Mouse (Mus musculus) heart, embryonic 11.5 days (tissue): ENCODE results near the gene Tox3. TPM values are rescaled to one million over a fixed set of nuclear protein-coding genes. Genes with fewer than 3 reads are reported as not detected.

Experiments used
- ATAC-seq: fragments of 200-750 bp; cut with Nextera tagmentation; replicated peaks from 2 replicates; pipeline ENCODE4 v1.8.0; 2017; ENCODE audit warnings: moderate library complexity; ENCODE audit not compliant: insufficient number of reproducible peaks, low FRiP score, low TSS enrichment
- H3K27ac ChIP-seq: fragments of 300-500 bp; sonication (generic); 2 replicates; pipeline ENCODE4 v1.5.1; 2014; ENCODE audit warnings: mild to moderate bottlenecking, low read depth, low read length
- H3K27me3 ChIP-seq: fragments of 300-500 bp; sonication (generic); 2 replicates; pipeline ENCODE4 v1.6.1; 2014; ENCODE audit warnings: mild to moderate bottlenecking, low read length, mixed read lengths; ENCODE audit not compliant: control insufficient read depth, insufficient read depth
- H3K36me3 ChIP-seq: fragments of 300-500 bp; sonication (generic); 2 replicates; pipeline ENCODE4 v1.6.1; 2014; ENCODE audit warnings: mild to moderate bottlenecking, low read length, moderate library complexity, mixed read lengths; ENCODE audit not compliant: control insufficient read depth, insufficient read depth
- H3K4me1 ChIP-seq: fragments of 300-500 bp; sonication (generic); 2 replicates; pipeline ENCODE4 v1.6.1; 2014; ENCODE audit warnings: low read length; ENCODE audit not compliant: control insufficient read depth, insufficient read depth
- H3K4me2 ChIP-seq: fragments of 300-500 bp; sonication (generic); 2 replicates; pipeline ENCODE4 v1.6.1; 2014; ENCODE audit warnings: mild to moderate bottlenecking, moderate library complexity
- H3K4me3 ChIP-seq: fragments of 300-500 bp; sonication (generic); 2 replicates; pipeline ENCODE4 v1.5.1; 2014; ENCODE audit warnings: low read depth, low read length
- H3K9ac ChIP-seq: fragments of 300-500 bp; sonication (generic); 2 replicates; pipeline ENCODE4 v1.6.1; 2014; ENCODE audit warnings: mild to moderate bottlenecking, low read depth, low read length, moderate library complexity
- H3K9me3 ChIP-seq: fragments of 300-500 bp; sonication (generic); replicated peaks from 2 replicates; pipeline ENCODE4 v1.6.1; 2016; ENCODE audit warnings: low read length; ENCODE audit not compliant: control insufficient read depth
- WGBS: fragments of 180-500 bp; shearing (Covaris S2); extraction: QIAGEN DNeasy Blood & Tissue Kit; methylation state at CpG from one replicate; pipeline ENCODE4 v1.1.7; 2014; ENCODE audit not compliant: insufficient replicate concordance; 5-methylcytosine and 5-hydroxymethylcytosine counted together
- polyA plus RNA-seq: library from polyadenylated mRNA; unstranded; fragments of >200 nt; fragmentation: Nextera tagmentation; extraction: Ambion mirVana; gene quantifications from 2 replicates; pipeline ENCODE4 v1.2.1, GENCODE M21; 2014

Tox3 gene
- polyA plus RNA-seq: 9.9 and 10.1 TPM in 2 replicates

DNA sequence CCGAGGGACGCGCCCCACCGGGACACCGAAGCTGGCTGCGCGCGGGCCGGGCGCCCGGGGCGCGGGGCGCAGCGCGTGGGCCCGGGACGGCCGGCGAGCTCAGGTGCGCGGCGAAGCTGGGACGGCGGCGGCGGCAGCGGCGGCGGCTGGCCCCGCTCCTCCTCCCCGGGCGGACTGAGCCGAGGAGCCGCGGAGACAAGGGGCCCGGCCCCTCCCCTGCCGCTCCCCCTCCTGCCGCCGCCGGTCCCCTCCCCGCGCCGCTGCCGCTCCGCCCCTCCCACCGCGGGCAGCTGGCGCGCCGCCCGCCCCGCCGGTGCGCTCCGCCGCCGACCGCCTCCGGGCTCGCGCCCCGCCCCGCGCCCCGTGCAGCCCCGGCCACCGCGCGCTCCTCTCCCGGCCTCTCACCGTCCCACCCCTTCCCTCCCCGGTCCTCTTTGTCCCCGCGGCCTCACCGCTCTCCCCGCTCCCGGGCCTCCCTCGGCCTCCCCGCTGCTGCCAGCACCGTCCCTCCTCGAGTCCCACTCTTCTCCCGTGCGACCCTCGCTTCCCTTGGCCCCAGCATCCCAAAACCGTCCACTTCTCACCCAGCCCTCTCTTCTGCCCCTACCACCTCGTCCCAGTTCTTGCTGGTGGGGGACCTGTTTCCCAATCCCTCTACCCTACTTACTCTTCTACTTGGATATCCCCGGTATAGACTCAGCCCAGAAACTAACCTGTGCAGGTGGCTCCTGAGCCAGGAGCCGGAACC lies at the start of gene Tox3:
Gene Tox3 (minus strand): TSS at position 166 of the 748 bp plus-strand sequence.
- Histone ChIP-seq H3K4me2 (peak within 1 kb of the TSS; percentile 68), H3K36me3 (no peaks in the 10 kb centered on the region), H3K9ac (peak within 1 kb of the TSS; percentile 88), H3K4me1 (peaks cover 2% of the 10 kb centered on the region; the same call in 1 of the 2 replicates), H3K9me3 (no peaks in the 10 kb centered on the region), H3K4me3 (peak within 1 kb of the TSS; percentile 79), H3K27ac (peak within 1 kb of the TSS; percentile 58), H3K27me3 (peaks cover 11% of the 10 kb centered on the region)
- ATAC-seq: peak; percentile 47; the same call in 1 of the 2 replicates
- 2% methylated on average over 43 of the region's 89 CpGs for WGBS

DNA sequence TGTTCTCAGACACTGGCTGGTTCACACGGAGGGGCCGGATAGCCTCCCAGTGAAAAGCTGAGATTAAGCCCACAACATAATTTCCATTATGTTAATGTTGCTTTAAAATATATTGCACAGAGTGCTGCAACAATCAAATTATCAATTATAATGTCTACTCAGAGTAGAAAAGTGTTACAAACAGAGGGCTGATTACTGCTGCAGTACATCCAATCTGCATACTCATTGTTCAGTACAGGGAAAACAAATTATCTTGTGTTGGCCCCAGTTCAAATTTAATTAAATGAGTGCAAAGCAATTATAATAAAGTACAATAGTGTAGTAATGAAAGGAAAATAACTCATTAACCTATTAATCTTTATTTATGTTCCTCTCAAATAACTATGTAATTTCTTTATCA lies 44.5 kb upstream of the Tox3 start:
- Histone ChIP-seq H3K4me1 (no peaks in the 10 kb centered on the region), H3K27me3 (no peaks in the 10 kb centered on the region), H3K9me3 (no peaks in the 10 kb centered on the region), H3K4me3 (no peak overlapping the region), H3K4me2 (no peak overlapping the region), H3K27ac (no peak overlapping the region), H3K9ac (no peak overlapping the region), H3K36me3 (no peaks in the 10 kb centered on the region)
- no peak for ATAC-seq
- 85% methylated on average over 2 of the region's 2 CpGs for WGBS

DNA sequence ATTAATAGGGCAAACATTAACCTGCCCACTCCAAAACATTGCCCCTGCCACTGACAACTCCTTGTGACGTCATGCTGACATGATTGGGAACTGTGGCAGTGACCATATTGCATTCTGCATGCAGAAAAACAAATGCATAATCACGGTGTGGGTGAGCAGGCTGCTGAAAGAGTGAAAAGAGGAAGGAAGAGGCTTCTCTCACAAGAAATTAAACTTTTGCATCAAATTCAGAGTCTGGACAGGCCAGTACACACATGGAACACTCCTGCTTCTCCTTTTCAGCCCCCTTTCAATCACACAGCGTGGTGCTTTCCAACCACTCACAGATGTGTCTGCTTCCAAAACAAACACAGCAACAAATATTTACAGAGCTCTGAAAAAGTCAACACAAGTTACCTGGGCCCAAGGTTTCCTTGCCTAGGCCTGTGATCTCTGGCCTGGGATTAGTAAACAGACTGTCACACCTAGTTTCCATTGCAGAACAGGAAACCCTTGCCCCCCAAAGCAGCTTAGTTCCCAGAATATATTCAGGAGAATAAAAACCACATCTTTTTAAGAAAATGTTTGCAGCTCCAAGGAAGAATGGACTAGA lies 43.4 kb upstream of the Tox3 start:
- Histone ChIP-seq H3K9ac (no peak overlapping the region), H3K27ac (no peak overlapping the region), H3K36me3 (no peaks in the 10 kb centered on the region), H3K4me2 (no peak overlapping the region), H3K9me3 (no peaks in the 10 kb centered on the region), H3K27me3 (no peaks in the 10 kb centered on the region), H3K4me3 (no peak overlapping the region), H3K4me1 (no peaks in the 10 kb centered on the region)
- WGBS: 65% methylated on average over 3 of the region's 3 CpGs
- ATAC-seq: no peak

DNA sequence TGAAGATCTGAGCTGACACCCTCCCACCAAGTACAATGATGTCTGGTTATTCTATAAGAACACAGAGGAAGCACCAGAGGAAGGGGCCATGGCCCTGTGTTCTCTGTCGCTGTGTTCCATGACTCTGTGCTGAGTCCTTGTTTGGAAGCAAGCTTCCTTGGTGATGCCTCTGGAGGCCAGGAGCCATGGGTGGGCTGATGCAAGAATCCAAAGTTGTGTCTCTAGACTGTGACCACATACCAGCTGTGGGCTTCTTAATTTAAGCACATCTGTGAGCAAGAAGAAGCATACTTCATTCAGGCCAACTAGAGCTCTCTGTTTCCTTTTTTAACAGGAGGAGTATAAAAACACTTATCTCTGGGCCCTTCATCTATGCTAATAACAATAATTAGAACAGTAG lies 42.7 kb upstream of the Tox3 start:
- WGBS: 92% methylated on average over 1 of the region's 1 CpGs
- H3K4me1 ChIP-seq: no peaks in the 10 kb centered on the region
- H3K4me3 ChIP-seq: no peak overlapping the region
- ATAC-seq: no peak
- H3K36me3 ChIP-seq: no peaks in the 10 kb centered on the region
- no peaks in the 10 kb centered on the region for H3K9me3 ChIP-seq
- no peak overlapping the region for H3K9ac ChIP-seq
- H3K27ac ChIP-seq: no peak overlapping the region
- H3K4me2 ChIP-seq: no peak overlapping the region
- H3K27me3 ChIP-seq: no peaks in the 10 kb centered on the region

DNA sequence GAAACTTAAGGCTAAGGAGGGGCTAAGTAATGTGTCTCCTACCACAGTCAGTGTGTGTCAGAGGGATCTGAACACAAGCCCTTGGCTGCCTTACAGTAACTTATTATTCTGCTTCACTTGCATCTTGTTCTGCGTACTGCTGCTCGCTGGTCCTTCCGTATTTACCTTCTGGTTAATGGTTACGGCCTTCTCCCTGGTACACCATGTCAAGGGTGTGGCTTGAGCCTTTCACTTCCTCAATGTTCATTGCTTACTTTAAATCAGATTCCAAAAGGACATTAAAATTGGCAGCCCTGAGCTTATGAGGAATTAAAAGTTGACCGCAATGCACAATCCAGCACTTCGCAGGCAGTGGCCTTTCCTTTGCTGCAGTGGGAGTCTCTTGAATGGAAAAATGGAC lies 30.9 kb upstream of the Tox3 start:
- H3K4me1 ChIP-seq: no peaks in the 10 kb centered on the region

DNA sequence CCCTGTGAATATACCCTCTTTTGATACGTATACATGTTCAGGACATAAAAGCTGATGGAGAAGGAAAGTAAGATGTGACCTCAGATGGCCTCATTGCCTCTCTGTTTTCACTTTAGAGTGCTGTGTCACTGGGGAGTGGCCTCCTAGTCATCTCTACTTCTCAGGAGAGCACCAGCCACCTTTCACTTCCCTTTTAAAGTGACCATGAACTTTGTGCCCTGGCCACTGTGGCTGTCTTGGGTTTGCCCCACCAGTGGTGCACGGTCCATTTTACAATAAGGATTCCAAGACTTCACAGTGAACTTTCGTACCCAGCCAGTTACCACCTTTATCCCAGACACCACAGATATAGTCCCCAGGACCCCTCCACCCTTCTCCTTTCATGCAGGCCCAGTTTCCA lies 29.9 kb upstream of the Tox3 start:
- Histone ChIP-seq H3K4me2 (no peak overlapping the region), H3K36me3 (no peaks in the 10 kb centered on the region), H3K27ac (no peak overlapping the region), H3K4me1 (no peaks in the 10 kb centered on the region), H3K9me3 (no peaks in the 10 kb centered on the region), H3K9ac (no peak overlapping the region), H3K27me3 (no peaks in the 10 kb centered on the region), H3K4me3 (no peak overlapping the region)
- 92% methylated on average over 3 of the region's 3 CpGs for WGBS
- no peak for ATAC-seq

More for the DNA sequence above, 30.9 kb upstream of the Tox3 start:
- Histone ChIP-seq H3K9ac (no peak overlapping the region), H3K27ac (no peak overlapping the region), H3K4me2 (no peak overlapping the region), H3K27me3 (no peaks in the 10 kb centered on the region), H3K9me3 (no peaks in the 10 kb centered on the region), H3K4me3 (no peak overlapping the region), H3K36me3 (no peaks in the 10 kb centered on the region)
- ATAC-seq: no peak
- 92% methylated on average over 6 of the region's 6 CpGs for WGBS

DNA sequence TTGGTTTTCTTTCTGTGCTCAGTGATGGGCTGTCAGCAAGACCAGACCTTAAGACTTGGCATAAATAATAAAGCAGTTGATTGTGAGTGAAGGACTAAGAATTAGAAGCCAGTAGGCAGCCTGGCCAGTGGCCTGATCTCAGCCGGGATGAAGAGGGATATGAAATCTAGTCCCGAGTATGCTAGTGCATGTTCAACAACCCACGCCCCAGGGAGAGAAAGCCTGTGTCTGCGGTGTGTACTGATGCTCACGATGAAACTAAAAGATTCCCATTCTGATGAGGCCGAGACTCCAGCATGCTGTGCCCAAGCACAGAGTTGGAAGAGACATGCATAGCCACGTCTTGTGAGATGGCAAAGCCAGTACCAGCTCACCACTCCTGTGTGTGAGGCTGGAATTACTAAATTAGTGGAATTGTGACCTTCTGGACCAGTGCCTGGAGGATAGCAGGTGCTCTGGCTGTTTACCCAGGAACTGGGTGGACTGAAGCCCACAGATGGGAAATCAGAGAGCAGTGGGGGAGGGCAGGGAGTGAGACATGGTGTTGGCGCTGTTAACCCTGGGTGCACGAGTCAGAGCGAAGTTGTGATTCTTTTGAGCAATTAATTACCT lies 23.6 kb upstream of the Tox3 start:
- ATAC-seq: no peak

DNA sequence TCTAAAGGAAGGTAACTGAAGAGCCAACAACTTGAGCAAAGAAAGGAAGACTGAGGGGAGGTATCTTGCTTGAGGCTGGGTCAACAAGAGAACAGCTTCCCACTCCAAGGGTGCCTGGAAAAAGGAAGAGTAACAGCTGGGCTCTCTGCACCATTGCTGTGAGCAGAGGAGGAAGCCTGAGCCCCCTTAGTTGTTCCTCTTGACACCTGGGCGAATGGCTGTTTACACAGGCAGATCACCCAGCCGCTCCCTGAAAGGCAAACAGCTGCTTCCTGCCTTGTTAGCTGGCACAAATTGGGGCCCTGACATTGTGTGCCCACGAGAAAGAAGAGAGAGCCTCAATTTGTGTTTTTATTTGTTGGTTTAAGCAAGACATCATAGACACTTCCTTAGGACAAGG lies 21.7 kb upstream of the Tox3 start:
- no peak overlapping the region for H3K4me3 ChIP-seq
- 26% methylated on average over 3 of the region's 3 CpGs for WGBS
- no peaks in the 10 kb centered on the region for H3K9me3 ChIP-seq
- H3K27me3 ChIP-seq: no peaks in the 10 kb centered on the region
- no peak overlapping the region for H3K9ac ChIP-seq
- no peak for ATAC-seq
- no peak overlapping the region for H3K27ac ChIP-seq
- no peaks in the 10 kb centered on the region for H3K36me3 ChIP-seq
- no peaks in the 10 kb centered on the region for H3K4me1 ChIP-seq
- H3K4me2 ChIP-seq: no peak overlapping the region

More for the DNA sequence above, 23.6 kb upstream of the Tox3 start:
- H3K9ac ChIP-seq: no peak overlapping the region
- H3K4me2 ChIP-seq: no peak overlapping the region
- no peaks in the 10 kb centered on the region for H3K27me3 ChIP-seq
- H3K4me3 ChIP-seq: no peak overlapping the region
- 71% methylated on average over 10 of the region's 10 CpGs for WGBS
- no peak overlapping the region for H3K27ac ChIP-seq
- H3K4me1 ChIP-seq: no peaks in the 10 kb centered on the region
- H3K9me3 ChIP-seq: no peaks in the 10 kb centered on the region
- no peaks in the 10 kb centered on the region for H3K36me3 ChIP-seq
